Mouse (Mus musculus) embryo, embryonic 11 days (tissue): Measurements from ENCODE around the gene Tenm3.

Experiments used
- DNase-seq: peaks from one replicate; pipeline ENCODE4 v3.0.0-alpha.2; 2015

The Tenm3 gene

DNA sequence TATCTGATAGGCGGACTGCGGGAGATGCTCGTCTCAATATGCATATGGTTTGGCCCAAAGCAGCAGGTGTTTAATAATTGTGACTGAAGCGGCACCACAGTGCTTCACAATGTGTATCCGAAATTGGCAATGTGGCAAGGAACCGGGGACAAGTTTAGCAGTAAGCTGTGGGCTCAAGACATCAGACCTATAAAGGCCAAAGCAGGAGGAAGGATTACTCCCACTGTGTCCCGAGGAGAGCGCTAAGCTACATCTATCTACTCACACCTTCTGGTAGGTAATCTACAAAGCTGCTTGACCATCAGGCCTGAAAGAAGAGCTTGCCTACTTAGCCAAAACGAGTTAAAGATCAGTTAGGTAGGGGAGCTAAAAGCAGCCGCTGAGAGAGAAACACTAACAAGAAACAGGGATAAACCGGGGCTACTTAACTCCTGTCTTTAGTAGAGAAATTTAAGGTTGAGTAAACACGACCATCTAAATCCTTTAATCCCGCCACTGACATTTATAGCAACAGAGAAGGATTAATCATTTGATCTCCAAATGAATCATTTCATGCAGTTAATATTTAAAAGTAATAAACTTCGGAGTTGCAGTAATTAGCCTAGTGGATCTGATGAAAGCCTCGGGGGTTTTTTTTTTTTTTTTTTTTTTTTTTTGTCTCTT lies 188.2 kb downstream of the Tenm3 start:
- peak; percentile 19 for DNase-seq

DNA sequence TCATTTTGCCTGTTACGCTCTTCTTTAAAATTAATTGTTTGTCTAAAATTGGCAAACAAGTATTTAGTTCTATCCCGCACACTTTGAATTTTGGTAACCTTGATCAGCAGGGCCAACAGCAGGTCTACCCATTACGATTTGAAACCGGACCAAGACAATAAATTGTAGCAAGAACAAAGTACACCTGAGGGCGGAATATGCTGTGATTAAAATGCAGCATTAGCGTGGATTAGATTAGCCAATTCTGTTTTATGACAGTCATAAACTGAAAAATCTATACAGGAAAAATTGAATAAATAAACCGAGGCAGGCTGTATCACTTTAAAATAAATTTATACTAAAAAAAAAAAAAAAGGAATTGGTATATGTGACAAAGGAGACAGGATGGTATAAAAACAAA lies 193.9 kb downstream of the Tenm3 start:
- DNase-seq = no peak

DNA sequence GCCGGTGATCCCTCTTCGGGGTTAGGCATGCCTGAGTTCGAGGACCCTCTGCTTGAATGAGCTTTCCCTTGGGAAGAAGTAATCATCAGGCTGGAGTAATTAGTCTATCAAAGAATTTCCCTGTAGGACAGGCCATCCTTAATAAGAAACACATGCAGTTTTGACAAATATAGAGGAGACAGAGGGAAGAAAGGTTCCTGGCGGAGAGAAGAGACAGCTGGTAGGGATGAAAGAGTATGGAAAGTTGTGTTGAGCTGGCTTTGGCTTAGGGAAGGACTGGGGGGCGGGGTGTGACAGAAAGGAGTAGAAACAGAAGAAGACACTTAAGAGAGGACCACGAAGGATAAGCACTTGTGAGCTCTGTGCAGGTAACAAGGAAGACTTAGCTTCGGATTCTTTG lies 194.3 kb downstream of the Tenm3 start:
- DNase-seq = no peak

DNA sequence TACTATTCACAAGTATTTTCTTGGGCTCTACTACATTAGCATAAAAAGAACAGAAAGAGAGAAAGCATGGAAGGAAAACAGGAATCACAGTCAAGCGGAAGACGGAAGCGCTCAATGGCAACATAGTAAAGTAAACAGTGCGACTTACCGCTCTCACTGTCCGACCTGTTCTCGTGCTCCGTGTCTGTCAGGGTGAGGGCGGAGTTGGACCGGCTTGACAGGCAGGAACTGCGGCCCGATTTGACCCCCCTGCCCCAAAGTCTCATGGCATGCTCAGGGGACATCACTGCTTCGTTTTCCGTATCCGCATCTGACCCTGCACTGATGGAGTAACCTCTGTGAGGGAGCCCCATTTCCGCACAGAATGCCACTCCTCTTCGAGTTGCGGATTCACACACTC lies 197.6 kb downstream of the Tenm3 start:
- no peak for DNase-seq

DNA sequence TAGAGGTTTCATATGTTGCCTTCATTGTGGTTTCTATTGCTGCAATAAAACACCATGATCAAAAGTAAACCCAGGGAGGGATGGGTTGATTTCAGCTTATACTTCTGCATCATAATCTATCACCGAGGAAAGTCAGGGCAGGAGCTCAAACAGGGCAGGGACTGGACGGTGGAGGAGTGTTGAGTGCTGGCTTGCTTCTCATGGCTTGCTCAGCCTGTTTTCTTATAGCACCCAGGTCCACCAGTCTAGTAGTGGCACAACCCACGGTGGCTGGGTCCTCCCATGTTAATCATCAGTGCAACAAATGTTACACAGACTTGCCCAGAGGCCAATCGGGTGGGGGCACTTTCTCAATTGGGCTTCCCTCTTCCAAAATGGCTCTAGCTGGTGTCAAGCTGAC lies 205.6 kb downstream of the Tenm3 start:
- DNase-seq = no peak

DNA sequence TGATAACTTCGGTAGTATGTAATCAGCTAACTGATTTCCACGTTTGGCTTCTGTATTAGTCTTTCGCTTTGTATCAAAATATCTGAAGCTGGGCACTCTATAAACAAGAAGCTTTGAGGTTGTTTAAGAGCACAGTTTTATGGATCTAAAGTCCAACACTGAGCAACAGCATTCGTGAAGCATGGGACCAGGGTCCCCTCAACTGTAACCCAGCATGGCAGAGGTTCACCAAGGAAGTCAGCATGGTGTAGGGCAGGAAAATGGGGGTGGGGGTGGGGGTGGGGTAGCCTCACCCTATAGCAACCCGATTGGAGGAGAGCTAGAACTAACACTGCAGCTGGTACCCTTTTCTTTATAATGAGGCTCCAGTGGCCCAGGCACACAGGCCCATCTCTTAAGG lies 206.8 kb downstream of the Tenm3 start:
- no peak for DNase-seq

DNA sequence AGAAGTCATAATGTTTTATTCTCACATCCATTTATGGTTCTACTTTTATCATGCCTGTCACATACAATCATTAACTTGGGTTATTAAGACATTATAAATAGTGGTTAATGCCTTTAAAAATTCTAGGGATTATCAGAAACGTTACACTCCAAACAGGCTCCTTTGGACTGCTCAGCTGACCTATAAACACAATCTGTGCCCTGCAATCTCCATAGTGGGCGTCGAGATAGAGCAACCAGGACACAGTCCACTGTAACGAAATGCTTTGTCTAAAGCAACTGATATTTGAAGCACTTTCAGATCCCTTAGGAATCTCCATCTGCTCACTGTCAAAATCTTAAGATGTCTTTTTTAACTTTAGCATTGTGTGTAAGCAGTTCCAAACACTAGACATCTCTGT lies 207.9 kb downstream of the Tenm3 start:
- DNase-seq = no peak

DNA sequence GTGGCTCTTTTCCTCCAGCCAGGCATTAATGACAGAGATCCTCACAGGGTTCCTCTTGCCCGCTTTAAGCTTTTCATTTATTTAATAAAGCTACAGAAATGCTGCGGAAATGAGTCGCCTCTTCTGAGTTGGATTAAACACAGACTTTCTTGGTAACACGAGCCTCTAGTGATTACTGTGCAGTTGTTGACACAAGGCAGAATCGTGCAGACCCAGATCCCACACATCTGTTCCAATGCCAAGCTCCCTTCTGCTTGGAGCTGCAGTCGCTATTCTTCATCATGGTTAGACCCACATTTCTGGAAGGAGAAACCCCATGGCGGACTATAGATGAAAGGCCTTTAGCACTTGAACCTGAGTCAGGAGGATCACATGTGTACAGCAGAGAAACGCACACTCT lies 210.3 kb downstream of the Tenm3 start:
- peak; percentile 33 for DNase-seq

DNA sequence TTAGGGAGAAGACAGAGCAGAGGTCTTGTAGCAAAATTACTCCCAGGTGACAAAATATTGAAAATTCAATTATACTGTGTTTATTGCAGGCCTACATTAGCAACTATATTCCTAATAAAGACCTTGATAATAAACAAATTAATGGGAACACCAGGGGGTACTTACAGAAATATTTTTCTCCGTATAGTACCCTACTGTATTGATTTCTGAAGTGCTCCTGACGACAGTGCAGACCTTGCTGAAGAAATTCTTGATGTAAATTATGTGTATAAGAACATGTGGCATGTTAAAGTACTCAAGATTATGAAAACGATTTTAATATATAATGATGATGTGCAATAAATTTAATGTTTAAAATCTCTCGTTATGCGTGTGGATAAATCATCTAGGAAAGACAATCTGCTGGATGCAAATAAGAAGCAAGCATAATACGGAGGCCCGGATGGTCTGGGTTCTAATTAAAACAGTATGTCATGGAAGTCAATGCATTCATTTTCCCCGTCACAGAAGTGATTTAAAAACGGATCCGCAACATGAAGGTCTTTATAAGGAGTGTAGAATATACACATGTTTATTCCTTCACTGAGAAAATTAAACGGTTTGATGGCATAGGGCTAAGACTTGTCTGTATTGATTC lies 221.1 kb downstream of the Tenm3 start:
- DNase-seq = no peak

DNA sequence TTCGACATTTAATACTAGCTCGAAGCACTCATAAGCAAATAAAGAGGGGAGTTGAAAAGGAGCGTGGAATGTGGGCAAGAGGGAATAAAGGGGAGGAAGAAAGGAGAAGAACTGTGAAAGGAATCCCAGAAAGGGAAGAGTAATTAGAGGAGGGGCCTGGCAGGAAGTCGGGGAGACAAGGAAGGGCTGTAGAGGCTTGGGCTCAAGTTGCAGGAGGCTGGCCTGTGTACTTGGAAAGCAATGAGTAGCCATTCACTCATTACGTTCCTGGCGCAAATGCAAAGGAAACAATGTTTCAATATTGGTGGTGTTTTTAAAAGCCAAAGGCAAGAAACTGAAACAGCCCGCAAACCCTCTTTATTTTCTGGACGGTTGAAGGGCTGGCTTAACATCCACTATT lies 228.7 kb downstream of the Tenm3 start:
- DNase-seq = peak; percentile 57

DNA sequence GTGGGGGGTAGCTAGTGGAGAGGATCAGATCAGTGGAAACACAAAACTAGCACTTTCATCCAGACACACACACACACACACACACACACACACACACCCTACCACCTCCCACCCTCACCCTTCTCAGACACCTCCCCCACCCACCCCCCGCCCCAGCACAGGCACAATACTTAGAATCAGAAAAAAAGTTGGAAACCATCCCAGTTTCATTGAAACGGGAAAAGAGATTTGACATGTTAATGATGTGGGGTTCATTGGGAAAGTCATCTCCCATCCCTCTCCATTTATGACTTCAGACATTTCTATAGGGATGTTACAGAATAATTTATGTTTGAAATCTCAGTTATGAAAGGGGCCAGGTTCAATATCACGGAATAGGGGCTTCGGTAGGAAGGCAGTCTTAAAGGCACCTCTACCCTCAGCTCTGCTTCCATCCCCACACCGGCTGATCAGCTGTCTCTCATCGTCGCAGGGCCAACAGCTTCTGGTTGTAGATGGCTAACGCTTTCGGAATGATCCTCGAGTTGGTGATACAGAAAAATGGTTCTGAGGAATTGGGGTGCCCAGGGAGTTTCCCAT lies 231.7 kb downstream of the Tenm3 start:
- DNase-seq = no peak

DNA sequence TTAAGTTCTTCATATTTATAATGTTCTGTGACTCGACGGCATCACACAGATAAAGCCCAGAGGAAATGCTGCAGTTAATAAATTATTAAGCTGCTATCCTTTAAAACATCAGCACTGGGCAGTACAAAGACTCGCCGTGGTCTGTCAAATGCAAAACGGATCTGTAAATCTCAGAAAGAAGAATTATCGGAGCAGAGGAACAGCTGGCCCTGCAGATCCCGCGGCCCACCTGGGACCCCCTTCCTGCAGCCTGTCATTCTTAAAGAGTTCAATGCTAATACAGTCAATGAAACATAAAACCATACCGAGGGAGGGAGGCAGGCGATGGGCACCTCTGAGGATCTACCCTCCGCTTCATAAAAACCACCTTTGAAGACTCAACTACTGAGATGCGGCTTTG lies 232.6 kb downstream of the Tenm3 start:
- DNase-seq = peak; percentile 42

DNA sequence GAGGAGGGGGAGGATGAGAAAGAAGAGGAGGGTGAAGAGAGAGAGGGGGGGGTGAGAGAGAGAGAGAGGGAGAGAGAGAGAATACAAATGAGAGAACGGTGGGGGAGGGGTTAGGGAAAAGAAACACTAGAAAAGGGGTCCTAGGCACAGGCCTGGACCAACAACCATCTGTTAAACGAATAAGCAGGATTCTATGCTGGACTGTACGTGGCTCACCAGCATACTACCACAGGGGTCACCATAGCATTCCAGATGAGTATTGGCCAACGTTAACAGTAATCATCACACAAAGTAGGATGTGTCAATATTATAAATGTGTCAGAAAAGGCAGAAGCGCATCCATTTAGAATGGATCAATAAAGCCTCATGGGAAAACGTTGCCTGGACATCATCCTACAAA lies 233.4 kb downstream of the Tenm3 start:
- DNase-seq = no peak

DNA sequence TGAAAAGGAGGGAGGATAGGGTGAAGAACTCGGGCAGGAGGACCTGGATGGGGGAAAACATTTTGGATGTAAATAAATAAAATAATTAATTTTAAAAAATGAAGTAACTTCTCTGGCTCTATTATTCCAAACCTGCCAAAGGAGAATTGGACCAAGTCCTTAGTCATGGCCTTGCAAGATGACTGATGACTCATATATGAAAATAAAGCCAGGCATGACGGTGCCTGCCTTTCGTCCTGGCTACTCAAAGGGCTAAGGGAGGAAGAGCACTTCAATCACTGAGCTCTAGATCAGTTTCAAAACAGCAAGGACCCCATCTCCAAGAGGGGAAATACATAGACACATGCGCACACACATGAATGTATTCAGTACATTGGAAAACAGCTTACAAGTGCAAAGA lies 234.1 kb downstream of the Tenm3 start:
- no peak for DNase-seq

DNA sequence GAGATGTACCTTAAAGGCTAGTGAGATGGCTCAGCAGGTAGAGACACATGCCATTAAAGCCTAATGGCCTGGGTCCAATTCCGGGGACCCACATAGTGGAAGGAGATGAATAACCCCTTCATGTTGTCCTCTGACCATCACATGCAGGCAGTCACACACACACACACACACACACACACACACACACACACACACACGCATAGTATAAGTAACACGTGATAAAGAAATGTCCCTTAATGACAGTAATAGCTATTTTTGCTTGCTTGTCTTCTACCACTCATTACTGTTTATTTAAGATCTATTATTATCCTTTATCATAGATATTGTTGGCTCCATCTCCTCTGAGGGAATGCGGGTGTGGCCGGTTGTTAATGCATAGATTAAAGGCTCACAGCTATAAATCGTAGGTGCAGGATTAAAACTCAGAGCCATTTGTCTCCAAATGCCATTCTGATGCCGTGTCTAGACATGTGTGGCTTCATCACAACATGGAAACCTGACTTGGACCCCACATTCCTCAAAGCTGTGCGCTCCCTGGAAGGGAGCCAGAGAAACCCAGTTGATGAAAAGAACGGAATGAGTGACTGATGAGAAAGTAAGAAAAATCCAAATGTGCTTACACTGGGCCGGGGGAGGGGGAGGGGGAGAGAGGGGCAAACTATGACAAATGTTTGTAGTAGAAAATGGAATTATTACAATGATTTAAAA lies 239.4 kb downstream of the Tenm3 start:
- DNase-seq = no peak

DNA sequence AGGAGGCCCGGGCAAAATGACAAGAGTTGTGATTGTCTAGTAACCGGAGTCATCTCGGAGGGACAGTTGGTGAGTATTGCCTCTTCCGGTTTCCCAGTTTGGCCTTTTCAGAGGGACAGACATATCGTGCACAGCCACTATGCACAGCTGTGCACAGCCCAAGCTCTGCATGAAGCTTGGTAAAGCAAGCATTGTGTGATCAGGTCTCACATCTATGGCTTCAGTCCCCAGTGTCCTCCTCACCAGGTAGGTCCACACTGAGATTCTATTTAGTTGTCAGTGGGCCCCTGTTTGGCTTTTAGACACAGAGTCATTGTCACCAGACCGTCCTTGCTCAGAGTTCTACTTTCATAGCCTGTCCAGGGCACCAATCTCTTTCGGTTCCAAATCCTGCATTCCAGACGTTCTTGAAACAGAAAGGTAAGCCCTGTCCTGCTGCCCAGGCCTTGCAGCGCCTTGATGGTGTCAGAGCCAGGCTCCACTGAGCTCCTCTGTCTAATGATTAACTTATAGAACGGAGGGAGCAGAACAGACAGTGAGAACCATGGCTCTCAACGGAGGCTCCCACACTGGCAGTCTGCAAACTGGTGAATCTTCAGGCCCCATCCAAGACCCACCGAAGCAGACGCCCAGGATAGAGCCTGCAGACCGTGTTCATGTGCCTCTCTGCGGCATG lies 240.4 kb downstream of the Tenm3 start:
- no peak for DNase-seq

DNA sequence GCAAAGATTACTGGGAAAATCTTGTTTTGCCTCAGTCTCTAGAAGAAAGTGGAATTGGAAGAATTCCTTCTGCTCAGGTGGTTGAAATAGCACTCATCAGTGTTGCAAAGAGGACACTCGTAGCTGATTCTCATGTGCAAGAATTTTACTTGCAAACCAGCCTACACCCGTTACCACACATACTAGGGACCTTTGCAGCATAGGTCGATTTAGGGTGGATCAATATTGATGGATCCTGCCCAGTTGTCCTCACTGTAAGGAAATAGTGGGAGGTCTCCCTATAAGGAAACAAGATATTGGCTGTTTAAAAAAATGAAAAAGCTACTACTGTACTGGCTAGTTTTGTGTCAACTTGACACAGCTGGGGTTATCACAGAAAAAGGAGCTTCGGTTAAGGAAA lies 242.1 kb downstream of the Tenm3 start:
- no peak for DNase-seq

DNA sequence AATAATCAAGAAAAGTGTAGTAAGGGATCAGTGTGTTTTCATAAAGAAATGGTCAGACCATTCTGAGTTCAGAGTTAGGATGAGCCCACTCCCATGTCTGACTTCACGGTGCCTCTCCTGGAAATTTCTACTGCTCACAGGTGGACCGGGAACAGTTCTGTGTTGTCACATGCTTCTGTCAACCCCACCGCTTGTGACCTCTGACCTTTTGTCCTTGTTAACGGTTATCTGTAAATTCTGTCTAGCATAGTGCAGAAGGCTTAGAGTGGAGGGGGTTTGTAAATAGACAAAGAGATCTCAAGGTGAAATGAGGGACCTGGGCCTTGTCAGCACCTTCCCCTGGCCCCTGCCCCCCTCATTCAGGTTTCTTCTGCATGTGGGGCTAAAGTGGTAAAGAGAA lies 244.7 kb downstream of the Tenm3 start:
- DNase-seq = no peak

DNA sequence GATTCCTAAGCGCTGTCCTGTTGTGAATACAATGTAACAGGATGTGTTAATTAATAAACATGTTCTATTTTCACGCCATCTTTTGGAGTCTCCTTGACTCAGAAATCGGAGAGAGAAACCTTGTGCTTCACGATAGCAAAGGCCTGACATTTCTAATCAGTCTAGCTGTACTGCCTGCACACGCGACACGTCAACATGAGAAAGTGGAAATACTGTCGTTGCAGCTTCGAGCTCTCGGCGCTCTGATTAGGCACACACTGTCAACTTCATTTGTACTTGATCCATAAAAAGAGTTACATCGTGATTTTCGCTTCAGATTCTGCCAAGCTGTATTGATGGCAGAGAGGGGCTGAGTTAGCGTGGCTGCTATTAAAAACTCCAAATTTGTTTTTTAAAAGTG lies 247.4 kb downstream of the Tenm3 start:
- no peak for DNase-seq

DNA sequence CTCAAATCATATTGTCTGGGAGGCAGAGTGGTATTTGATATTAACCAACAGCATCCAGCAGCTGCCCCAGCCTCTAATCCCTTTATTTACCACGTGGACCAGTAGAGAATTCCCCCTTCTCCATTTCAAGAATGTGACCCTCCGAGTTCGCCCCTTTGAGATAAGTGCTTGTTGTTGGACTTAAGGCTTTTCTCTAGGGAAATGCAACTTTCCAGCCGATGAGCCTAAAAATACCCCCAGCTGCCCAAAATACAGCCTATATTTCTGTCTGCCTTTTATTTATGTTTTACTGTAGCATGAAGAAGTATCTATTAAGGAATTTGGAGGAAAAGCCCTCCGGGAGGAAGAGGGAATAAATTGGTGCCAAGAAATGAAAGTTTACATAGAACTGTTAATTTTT lies 251.9 kb downstream of the Tenm3 start:
- DNase-seq = no peak

DNA sequence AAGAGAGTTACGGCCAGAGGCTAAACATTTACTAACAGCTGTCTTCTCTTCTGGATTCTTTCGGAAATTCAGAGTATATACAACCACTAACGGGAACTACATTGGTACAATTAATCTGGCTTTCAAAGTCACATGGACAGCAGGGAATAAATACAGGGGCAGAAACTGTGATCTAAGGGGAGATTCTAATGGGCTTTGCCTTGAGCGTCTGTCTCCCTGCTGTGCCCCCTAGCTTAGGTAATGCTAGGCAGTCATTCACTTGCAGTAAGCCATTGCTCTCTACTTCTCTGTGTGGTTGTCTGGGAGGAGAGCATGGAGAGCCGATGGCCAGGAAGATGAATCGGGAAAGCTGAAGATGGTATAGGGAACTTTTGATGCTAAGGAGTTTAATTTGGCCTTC lies 264.0 kb downstream of the Tenm3 start:
- no peak for DNase-seq

DNA sequence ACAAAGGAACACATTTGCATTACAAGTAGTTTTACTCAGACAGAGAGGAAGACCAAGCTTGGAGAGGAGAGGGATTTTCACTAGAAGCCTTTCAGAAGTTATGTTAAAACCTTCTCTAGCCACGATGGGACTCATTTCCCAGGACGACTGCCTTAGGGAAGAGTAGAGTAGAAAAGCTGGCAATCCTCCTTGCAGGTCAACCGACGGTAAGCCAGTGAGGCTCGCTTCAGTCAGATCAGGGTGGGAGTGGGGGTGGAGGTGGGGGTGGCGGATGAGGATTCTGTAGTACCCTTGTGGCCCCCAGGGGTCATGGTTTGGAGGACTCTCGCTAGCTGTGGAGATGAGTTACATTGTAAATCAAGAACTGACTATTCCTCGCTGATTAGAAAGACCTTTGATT lies 264.6 kb downstream of the Tenm3 start:
- DNase-seq = no peak

DNA sequence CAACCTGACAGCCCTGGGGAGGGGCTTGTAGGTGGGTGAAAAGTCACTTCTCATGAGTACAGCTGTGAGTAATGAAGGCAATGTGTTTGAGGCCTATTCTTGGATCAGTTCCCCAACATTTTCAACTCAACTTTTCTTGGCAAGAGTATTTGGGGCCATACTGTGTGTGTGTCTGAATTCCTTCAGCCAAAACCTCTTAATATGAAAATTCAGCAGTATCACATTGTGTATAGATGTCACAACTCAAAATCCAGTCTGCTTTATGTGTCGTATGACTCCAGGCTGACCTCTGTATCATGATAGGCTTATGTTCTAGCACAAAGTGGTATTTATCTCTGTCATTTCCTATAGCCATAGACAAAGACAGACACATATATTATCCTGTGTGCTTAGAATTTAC lies 270.8 kb downstream of the Tenm3 start:
- DNase-seq = no peak

DNA sequence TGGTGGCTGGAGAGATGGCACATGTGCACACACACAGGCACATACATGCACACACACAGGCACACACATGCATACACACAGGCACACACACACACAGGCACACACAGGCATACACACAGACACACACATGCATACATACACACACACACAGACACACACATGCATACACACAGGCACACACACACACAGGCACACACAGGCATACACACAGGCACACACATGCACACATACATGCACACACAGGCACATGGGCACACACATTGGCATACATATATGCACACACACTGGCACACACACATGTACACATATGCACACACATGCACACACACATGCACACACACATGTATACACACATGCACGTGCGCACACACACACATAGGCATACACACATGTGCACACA lies 271.4 kb downstream of the Tenm3 start:
- DNase-seq = no peak
